Mouse (Mus musculus): ENCODE results near the gene Zfp143.

Gene Zfp143

DNA sequence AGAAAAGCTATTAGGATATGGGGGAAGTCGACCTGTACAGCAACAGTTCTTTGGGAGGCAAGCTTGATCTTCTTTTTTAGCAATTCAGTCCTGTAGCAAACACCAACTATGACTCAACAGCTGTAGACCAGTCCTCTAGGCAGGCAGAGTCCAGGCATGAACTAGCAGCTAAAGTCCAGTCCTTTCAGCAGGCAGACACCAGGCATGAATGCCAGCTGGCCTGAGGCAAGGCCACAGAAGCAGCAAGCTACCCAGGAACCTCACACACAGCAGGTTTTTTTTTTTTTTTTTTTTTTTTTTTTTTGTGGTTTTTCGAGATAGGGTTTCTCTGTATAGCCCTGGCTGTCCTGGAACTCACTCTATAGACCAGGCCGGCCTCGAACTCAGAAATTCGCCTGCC lies 73.0 kb downstream of the Zfp143 start:
- no peak for ATAC-seq (ENCODE audit: low TSS enrichment)

DNA sequence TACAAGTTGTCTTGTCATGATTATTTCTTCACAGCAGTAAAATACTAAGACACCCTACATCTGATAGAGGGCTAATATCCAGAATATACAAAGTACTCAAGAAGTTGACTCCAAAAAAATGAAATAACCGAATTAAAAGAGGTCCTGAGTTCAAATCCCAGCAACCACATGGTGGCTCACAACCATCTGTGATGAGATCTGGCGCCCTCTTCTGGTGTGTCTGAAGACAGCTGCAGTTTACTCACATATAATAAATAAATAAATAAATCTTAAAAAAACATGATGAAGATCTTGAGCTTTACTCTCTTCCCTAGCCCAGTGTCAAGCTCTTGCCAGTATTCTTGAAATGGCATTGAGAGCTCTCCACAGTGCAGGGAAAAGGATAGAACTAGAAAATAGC lies 77.5 kb downstream of the Zfp143 start:
- no peak for ATAC-seq (ENCODE audit: low TSS enrichment)

DNA sequence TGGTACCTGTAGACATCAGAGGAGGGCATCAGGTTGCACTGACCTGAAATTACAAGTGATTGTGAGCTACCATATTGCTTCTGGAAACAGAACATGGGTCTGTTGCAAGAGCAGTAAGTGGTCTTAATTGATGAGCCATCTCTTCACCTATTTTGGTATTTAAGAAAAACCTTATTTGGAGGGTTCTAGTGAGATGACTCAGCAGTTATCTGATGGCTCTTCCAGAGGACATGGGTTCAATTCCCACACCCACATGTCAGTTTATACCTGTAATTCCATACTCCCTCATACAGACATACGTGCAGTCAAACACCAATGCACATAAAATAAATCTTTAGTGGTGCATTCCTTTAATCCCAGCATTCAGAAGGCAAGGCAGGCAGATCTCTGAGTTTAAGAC lies 82.8 kb downstream of the Zfp143 start:
- no peak for ATAC-seq (ENCODE audit: low TSS enrichment)

Measured in frontal cortex, adult (tissue).